Mouse (Mus musculus): ENCODE measurements around the gene Slc28a2. TPM values are rescaled to one million over a fixed set of nuclear protein-coding genes. Genes with fewer than 3 reads are reported as not detected.

Gene Slc28a2
- polyA plus RNA-seq, 1 experiment from 2014 or later: 0.18 TPM

Other genes with a start within 250 kb of the Slc28a2 start
- gene Patl2, start 240.3 kb upstream of the Slc28a2 start, polyA plus RNA-seq (2015; fragmentation: Nextera tagmentation; extraction: Ambion mirVana): 0.06 and 0.08 TPM in 2 replicates
- not detected in 2 replicates for gene Terb2, start 240.2 kb upstream of the Slc28a2 start, polyA plus RNA-seq (2015; fragmentation: Nextera tagmentation; extraction: Ambion mirVana)
- gene Sord, start 191.7 kb upstream of the Slc28a2 start, polyA plus RNA-seq (2015; fragmentation: Nextera tagmentation; extraction: Ambion mirVana): 26.0 and 29.7 TPM in 2 replicates
- 0.03 TPM in 1 of 2 replicates, not detected in the other for gene Duox2, start 128.0 kb upstream of the Slc28a2 start, polyA plus RNA-seq (2015; fragmentation: Nextera tagmentation; extraction: Ambion mirVana)
- 0.19 and 0.36 TPM in 2 replicates for gene Duoxa2, start 127.6 kb upstream of the Slc28a2 start, polyA plus RNA-seq (2015; fragmentation: Nextera tagmentation; extraction: Ambion mirVana)
- 0.26 and 0.27 TPM in 2 replicates for gene Duoxa1, start 112.7 kb upstream of the Slc28a2 start, polyA plus RNA-seq (2015; fragmentation: Nextera tagmentation; extraction: Ambion mirVana)
- 0.09 and 0.15 TPM in 2 replicates for gene Duox1, start 110.8 kb upstream of the Slc28a2 start, polyA plus RNA-seq (2015; fragmentation: Nextera tagmentation; extraction: Ambion mirVana)
- 11.7 and 11.8 TPM in 2 replicates for gene Shf, start 57.3 kb upstream of the Slc28a2 start, polyA plus RNA-seq (2015; fragmentation: Nextera tagmentation; extraction: Ambion mirVana)
- gene Gm14085, start 58.5 kb downstream of the Slc28a2 start, polyA plus RNA-seq (2015; fragmentation: Nextera tagmentation; extraction: Ambion mirVana): not detected in 2 replicates
- gene Gatm, start 184.8 kb downstream of the Slc28a2 start, polyA plus RNA-seq (2015; fragmentation: Nextera tagmentation; extraction: Ambion mirVana): 59.9 and 61.8 TPM in 2 replicates
- 0.69 and 0.91 TPM in 2 replicates for gene AA467197, start 210.5 kb downstream of the Slc28a2 start, polyA plus RNA-seq (2015; fragmentation: Nextera tagmentation; extraction: Ambion mirVana)

All from hindbrain, embryonic 16.5 days (tissue).